Mouse (Mus musculus): Measurements from ENCODE around the gene Amh.

DNA sequence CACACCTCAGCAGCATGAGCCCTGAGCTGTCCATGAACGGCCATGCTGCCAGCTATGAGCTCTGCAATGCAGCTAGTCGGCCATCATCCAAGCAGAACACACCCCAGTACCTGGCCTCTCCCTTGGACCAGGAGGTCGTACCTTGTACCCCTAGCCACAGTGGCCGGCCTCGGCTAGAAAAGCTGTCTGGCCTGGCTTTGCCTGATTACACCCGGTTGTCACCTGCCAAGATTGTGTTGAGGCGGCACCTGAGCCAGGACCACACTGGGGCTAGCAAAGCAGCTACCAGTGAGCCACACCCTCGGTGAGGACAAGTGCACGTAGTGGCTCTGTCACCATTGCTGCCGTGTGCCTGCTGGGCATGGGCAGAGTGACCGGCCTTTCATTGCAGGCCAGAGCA lies 19.1 kb upstream of the Amh start:
- TF ChIP-seq POLR2A (IDR thresholded peaks at IDR 0.05; ENCODE audit: insufficient read depth, low read length) (no peak), CTCF (IDR thresholded peaks at IDR 0.05; ENCODE audit: low read depth, low read length) (no peak)

Data from ES-Bruce4 (cell line).